Mouse (Mus musculus) spleen, postnatal 36 days (tissue): Measurements from ENCODE around the gene Psg17.
"Not testable (repeated sequence)": the region's sequence is repeated elsewhere in the genome, so short reads cannot be mapped to it uniquely, and the experiment has no call there.

Experiments used
- DNase-seq, 2 experiments: peaks; one replicate each; pipeline ENCODE4 v3.0.0; 2022; ENCODE audit warnings: low spot score in 2 of 2, mixed read lengths in 1 of 2

Psg17 gene

GRCm38 (mm10) chr7:18821507-18821906 lies at the start of gene Psg17:
Psg17 (minus strand) TSS chr7:18821607.
- DNase-seq, result no peak

- DNase-seq, result not testable (repeated sequence)
Observed at GRCm38 (mm10) chr7:18871031-18871430, 49.6 kb upstream of the Psg17 start, which contains the start of gene Pglyrp1. Pglyrp1 (plus strand) TSS chr7:18871331.

- DNase-seq, result no peak
Observed at GRCm38 (mm10) chr7:18868491-18868890, 47.1 kb upstream of the Psg17 start.

- DNase-seq, result no peak
Observed at GRCm38 (mm10) chr7:18862801-18863200, 41.4 kb upstream of the Psg17 start.

GRCm38 (mm10) chr7:18858310-18858916 lies 37.0 kb upstream of the Psg17 start:
- no peak for DNase-seq

- DNase-seq, result no peak
Observed at GRCm38 (mm10) chr7:18848395-18848794, 27.0 kb upstream of the Psg17 start.

- DNase-seq, result no peak
Observed at GRCm38 (mm10) chr7:18844811-18845210, 23.4 kb upstream of the Psg17 start.

GRCm38 (mm10) chr7:18841174-18841567 lies 19.8 kb upstream of the Psg17 start:
- no peak for DNase-seq

- DNase-seq, result peak in 1 of 2 experiments; percentile 14
Observed at GRCm38 (mm10) chr7:18840386-18841173, 19.2 kb upstream of the Psg17 start.

GRCm38 (mm10) chr7:18839865-18840264 lies 18.5 kb upstream of the Psg17 start, which contains the start of gene Mill2:
Mill2 (plus strand) TSS chr7:18839966.
- no peak for DNase-seq

GRCm38 (mm10) chr7:18832298-18832697 lies 10.9 kb upstream of the Psg17 start:
- no peak for DNase-seq

GRCm38 (mm10) chr7:18829545-18829944 lies 8.1 kb upstream of the Psg17 start:
- DNase-seq, result no peak

GRCm38 (mm10) chr7:18828592-18828991 lies 7.2 kb upstream of the Psg17 start:
- no peak for DNase-seq

- DNase-seq, result no peak
Observed at GRCm38 (mm10) chr7:18827792-18828546, 6.6 kb upstream of the Psg17 start.

GRCm38 (mm10) chr7:18818301-18818700 lies 3.1 kb downstream of the Psg17 start:
- DNase-seq, result no peak

GRCm38 (mm10) chr7:18803526-18803925 lies 17.9 kb downstream of the Psg17 start:
- no peak for DNase-seq

- no peak for DNase-seq
Observed at GRCm38 (mm10) chr7:18799129-18799528, 22.3 kb downstream of the Psg17 start.

GRCm38 (mm10) chr7:18798420-18798819 lies 23.0 kb downstream of the Psg17 start, which contains the start of gene Psg19:
Psg19 (minus strand) TSS chr7:18798520.
- DNase-seq, result no peak

GRCm38 (mm10) chr7:18790671-18791070 lies 30.7 kb downstream of the Psg17 start:
- DNase-seq, result not testable (repeated sequence)

GRCm38 (mm10) chr7:18781301-18781700 lies 40.1 kb downstream of the Psg17 start:
- not testable (repeated sequence) for DNase-seq

- DNase-seq, result no peak
Observed at GRCm38 (mm10) chr7:18779337-18779781, 42.0 kb downstream of the Psg17 start.
